Mouse (Mus musculus) gastrocnemius, postnatal 14 days (tissue): ENCODE results near the gene Rsl24d1. TPM values are rescaled to one million over a fixed set of nuclear protein-coding genes. Genes with fewer than 3 reads are reported as not detected.

ENCODE experiments used
- DNase-seq: peaks from one replicate; pipeline ENCODE4 v3.0.0; 2021; ENCODE audit warnings: mixed read lengths
- intact Hi-C: fragments of 180-260 bp; cut with DNase I; formaldehyde crosslinking; loops from one replicate; pipeline ENCODE4 v1.15.1; 2025; ENCODE audit warnings: low total_unique reads
- total RNA-seq, 2 experiments: library from RNA; stranded (reverse); gene quantifications; 2 replicates each; pipeline ENCODE4 v1.2.3; 2021

Gene Rsl24d1
- total RNA-seq, 2 experiments from 2014 or later: 41.2 to 42.7 TPM

DNA sequence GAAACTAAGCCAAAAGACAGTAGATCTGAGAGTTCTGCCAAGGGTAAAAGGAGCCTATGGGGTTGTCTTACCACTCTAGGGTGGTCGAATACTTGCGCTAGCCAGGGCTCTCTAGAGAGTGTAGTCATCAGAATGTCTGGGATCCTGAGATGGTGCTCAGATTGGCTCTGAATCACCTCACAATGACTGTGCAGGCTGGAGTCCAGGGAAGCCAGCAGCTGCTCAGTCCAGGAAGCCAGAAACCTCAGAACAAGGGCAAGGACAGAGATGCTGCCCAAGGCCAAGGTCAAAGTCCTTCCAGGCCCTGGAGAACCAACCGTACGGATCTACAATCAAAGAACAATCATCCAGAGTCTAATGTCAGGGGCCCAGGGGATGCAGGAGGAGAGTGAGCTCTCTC lies 52.4 kb downstream of the Rsl24d1 start:
- intact Hi-C loops: no loop called here

More for the DNA sequence above, 52.4 kb downstream of the Rsl24d1 start:
- DNase-seq: peak; percentile 10

Other genes starting within 250 kb of the Rsl24d1 start
- 1 to 10 TPM; 4.0 to 6.2 TPM for gene Pygo1, start 187.8 kb upstream of the Rsl24d1 start, total RNA-seq
- gene Dyx1c1, start 154.6 kb upstream of the Rsl24d1 start, total RNA-seq: under 1 TPM; 0.43 to 0.60 TPM
- gene Gm44503, start 154.6 kb upstream of the Rsl24d1 start, total RNA-seq: not detected
- gene Ccpg1os, start 128.0 kb upstream of the Rsl24d1 start, total RNA-seq: 1 to 10 TPM; 5.9 to 6.7 TPM
- gene Ccpg1, start 128.0 kb upstream of the Rsl24d1 start, total RNA-seq: 10 to 100 TPM; 32.3 to 36.7 TPM
- 1 to 10 TPM; 3.3 to 4.6 TPM for gene Pigb, start 73.0 kb upstream of the Rsl24d1 start, total RNA-seq
- gene Rab27a, start 68.6 kb upstream of the Rsl24d1 start, total RNA-seq: 1 to 10 TPM; 1.8 to 6.0 TPM
- gene Khdc3, start 11.6 kb upstream of the Rsl24d1 start, total RNA-seq: not detected
- gene Gm20509, start 11.0 kb upstream of the Rsl24d1 start, total RNA-seq: not detected